Mouse (Mus musculus): ENCODE measurements around the gene Col17a1.

Col17a1 gene

DNA sequence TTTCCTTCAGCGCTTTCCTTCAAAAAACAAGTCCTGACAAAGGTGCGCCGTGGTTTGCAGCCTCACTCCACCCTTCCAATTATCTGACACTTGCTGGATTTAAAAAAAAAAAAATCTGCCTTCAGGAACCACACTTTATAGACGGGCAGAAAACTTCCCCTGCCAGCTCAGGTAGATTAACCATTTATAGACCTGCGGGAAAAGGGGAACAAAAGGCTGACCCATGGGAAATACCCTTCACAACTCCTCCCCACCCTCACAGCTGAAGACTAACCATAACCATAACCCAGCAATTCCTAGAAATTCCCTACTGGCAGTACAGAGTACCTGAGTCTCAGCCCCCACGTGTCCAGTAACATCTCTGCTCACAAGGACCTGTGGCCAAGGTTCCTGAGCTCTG is at the start of gene Col17a1:
Gene Col17a1 (minus strand): TSS at position 101 of the 400 bp plus-strand sequence.
- no peak for DNase-seq (ENCODE audit: low spot score in 2 of 2)

- peak; percentile 68 to 70 for DNase-seq (ENCODE audit: low spot score in 2 of 2)
These were observed 40.0 kb upstream of the Col17a1 start for GRCm38 (mm10) chr19:47731931-47732330.

- peak; percentile 98 to 99 for DNase-seq (ENCODE audit: low spot score in 2 of 2)
These were observed 39.4 kb upstream of the Col17a1 start, which contains the start of gene Sfr1 for GRCm38 (mm10) chr19:47731071-47731881. Sfr1 (plus strand) TSS chr19:47731682.

- DNase-seq (ENCODE audit: low spot score in 2 of 2), result peak; percentile 74 to 78
These were observed 38.8 kb upstream of the Col17a1 start for GRCm38 (mm10) chr19:47730691-47731070.

- no peak for DNase-seq (ENCODE audit: low spot score in 2 of 2)
These were observed 33.8 kb upstream of the Col17a1 start for GRCm38 (mm10) chr19:47725643-47726140.

DNA sequence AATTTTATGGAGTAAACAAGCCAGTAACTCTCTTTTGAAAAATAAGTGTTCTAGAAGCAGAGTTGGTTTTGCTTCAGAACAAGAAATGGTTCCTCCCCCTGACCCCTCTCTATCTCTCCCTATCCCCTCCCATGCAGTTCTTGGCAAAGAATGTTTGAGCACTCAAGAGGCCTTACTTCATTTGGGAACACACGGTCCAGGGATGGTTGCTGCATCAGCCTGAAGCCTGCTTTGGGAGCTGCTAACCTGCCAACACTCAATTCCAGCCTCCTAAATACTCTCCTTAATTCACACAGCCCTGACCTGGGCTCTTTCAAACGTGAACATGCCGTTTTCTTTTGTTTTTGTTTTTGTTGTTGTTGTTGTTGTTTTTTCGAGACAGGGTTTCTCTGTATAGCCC is 33.0 kb upstream of the Col17a1 start:
- no peak for DNase-seq (ENCODE audit: low spot score in 2 of 2)

DNA sequence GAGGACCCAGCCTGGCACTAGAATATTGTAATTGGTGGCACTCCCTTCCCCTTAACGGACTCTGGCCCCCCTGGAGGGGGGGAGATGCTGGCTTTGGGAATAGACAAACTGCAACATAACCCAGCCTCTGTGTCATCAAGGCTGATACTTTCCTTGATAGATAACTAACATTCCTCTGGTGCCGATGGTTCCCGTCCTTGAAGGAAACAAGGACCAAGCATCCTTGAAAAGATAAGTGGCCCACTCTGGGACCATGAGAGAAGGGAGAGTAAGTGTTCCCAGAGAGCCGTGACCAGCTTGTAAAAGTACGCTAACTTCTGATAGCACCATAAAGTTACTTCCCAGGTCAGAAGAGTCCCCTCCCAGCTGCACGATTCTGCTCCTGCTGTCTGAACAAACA is 30.6 kb upstream of the Col17a1 start:
- no peak for DNase-seq (ENCODE audit: low spot score in 2 of 2)

GRCm38 (mm10) chr19:47719147-47719546 is 27.3 kb upstream of the Col17a1 start:
- no peak for DNase-seq (ENCODE audit: low spot score in 2 of 2)

DNA sequence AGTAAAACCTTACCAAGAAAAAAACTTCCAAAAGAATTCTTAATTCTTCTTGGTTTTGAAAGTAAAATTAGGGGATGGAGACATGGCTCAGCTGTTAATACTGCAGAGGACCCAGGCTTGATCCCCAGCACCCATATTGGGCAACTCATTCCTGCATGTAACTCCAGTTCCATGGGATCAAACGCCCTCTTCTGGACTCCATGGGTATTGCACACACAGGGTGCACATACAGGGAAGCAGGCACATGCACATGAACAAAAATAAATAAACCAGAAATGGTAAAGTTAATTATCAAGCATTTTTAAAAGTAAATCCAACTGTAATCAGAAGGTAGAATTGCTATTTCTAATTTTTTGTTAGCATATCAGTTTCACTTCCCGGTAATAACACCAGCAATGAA is 24.2 kb upstream of the Col17a1 start:
- no peak for DNase-seq (ENCODE audit: low spot score in 2 of 2)

DNA sequence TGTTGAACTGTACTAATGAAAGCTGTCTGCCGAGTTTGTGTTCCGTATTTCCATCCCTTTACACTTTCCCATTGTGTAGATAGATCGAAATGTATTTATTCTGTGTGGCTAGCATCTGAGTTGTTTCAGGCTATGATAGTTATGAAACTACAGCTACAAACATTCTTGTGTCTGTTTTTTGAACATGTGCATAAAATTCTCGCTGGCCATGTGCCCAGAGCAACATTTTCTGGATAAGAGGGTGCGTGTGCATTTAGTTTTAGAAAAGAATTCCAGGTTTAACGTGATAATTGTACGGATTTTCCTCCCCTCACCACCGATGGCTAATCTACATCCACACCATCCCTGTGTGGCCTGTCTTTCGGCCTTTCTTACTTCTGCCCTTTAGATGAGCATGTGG is 21.6 kb upstream of the Col17a1 start:
- no peak for DNase-seq (ENCODE audit: low spot score in 2 of 2)

- DNase-seq (ENCODE audit: low spot score in 2 of 2), result no peak
These were observed 18.5 kb upstream of the Col17a1 start for GRCm38 (mm10) chr19:47710376-47710775.

DNA sequence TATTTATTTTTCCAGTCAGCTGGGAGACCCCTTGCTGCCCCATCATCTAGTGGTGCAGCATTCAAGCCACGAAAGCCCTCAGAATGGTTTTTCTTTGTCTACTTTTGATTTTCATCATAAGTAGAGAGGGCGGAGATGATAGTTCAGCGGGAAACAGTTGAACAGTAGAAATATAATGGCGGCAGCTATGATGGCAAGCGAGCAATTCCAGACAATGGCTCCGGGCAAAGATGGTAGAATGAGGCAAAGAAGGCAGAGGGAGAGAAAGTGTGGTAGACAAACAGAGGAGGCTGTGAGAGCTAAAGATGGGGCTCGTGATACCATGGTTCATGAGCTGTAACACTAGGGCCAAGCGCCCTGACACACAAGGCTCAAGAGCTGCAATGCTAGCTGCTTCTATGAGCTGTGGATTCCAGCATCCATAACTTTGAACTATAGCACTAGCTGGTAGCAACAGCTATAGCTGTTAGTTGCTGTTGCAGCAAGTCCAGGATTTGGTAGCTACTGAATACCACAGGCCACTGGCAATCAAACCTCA is 13.9 kb upstream of the Col17a1 start:
- DNase-seq (ENCODE audit: low spot score in 2 of 2), result no peak

DNA sequence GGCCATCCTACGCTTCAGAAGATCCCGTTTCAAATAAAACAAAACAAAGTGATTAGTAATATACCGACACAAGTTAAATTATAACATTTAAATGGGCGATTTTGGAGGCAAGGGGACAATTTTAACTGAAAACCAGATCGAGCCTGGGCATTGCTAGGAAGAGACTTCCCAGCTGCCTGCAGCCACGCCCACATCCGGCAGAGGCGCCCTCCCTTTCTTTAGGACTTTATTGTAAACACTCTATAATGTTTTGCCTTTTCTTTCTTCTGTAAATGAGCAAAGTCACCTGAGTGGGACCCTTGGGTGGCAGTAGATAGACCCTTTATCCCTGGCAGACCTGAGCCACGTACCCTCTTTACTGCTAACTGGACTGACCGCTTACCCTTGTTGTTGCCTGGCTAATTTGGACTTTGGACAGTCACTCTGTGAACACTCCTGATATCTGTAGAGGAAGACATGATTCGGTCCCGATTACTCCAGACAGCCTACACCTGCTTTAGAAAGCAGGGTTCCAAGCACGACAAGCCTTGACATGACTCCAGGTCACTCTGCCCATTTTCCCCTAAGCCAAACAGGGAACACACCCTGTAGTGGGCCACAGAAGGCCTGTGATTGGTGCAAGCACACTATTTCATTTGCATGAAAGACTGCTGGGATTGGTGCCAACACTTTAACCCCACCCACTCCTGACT is 13.3 kb upstream of the Col17a1 start:
- no peak for DNase-seq (ENCODE audit: low spot score in 2 of 2)

- DNase-seq (ENCODE audit: low spot score in 2 of 2), result no peak
These were observed 8.6 kb upstream of the Col17a1 start for GRCm38 (mm10) chr19:47700509-47700908.

DNA sequence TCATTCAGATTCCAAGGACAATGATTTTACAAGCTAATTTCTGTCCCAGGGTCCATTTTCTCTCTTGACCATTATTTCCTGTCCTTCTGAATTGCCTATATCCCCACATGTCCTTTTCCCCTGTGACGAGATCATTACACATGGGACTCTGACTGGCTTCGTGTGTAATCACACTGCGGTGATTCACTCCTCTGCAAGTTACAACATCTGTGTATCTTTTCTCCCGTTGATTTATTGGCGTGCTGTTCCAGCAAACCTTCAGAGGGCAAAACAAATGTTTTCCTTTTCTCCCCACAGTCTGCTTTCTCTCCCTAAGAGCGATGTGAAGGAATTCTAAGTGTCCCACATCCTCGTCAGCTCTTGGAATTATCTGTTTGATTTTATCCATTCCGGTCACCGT is 7.8 kb upstream of the Col17a1 start:
- no peak for DNase-seq (ENCODE audit: low spot score in 2 of 2)

DNA sequence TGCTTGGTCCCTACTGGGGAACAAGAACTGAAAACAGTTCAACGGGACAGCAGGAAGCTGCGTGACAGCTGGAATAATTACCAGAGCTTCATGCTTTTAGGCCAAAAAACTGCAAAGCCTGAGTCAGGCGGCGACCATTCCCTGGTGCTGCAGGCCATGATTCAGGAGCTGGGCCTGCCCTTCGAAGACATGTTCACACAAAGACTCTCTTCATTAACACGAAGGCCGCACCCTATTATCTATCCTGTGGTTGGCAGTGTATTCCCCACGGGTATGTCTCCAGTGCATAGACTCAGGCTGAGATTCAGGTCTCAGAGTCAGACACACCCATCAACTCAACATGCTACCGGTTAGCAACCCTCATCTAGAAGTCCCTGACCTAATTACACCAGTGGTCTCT is 6.4 kb upstream of the Col17a1 start:
- no peak for DNase-seq (ENCODE audit: low spot score in 2 of 2)

DNA sequence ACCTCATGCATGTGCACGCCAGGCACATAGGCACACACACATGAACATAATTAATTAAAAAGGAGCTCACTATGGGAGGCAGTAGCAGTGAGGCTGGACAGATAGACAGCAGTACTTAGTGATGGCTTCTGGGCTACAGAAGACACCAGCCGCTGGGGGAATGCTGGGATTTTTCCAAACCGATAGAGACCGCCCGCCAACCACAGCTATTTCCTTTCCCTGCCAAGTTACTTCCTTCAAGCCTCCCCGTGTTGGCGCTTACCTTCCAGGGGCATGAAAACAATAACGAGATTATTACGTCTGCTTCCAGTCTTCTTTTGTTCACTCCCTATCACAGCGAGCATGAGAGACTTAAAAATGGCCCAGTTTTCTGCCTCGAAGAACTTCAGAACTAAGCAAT is 5.2 kb upstream of the Col17a1 start:
- no peak for DNase-seq (ENCODE audit: low spot score in 2 of 2)

DNA sequence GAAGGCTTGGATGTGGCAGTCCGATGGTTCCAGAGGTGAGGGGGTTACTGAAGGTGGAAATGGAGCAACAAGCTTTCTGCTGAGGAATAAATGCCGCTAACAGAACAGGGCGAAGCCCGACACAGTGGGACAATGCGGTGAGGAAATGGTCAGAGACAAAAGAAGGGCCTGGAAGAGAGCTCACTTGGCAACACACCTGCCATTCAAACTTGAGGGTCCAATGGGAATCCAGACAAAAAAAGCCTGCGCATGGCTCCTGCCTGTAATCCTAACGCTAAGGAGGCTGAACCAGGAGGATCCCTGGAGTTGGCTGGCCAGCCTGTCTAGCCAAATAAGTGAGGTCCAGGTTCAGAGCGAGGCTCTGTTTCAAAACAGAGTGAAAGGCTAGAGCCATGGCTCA is 4.5 kb upstream of the Col17a1 start:
- no peak for DNase-seq (ENCODE audit: low spot score in 2 of 2)

- no peak for DNase-seq (ENCODE audit: low spot score in 2 of 2)
These were observed 3.8 kb upstream of the Col17a1 start for GRCm38 (mm10) chr19:47695725-47696124.

DNA sequence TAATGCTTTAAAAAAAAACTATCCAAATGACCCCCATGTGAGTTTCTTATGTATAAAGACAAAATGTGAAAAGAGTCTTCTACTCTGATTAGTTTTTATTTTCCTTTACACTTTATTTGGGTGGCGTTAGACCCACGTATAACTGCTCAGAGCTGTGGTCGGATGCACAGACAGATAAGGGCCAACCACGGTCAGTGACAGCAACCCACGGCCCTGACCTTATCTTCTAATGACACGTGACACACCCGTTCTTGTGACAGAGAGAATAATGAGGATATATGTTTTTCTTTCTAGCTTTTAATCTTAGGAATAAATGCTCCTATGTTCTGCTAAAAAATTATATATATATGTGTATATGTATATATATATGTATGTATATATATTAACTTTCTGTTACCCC is 2.3 kb downstream of the Col17a1 start:
- DNase-seq (ENCODE audit: low spot score in 2 of 2), result no peak

GRCm38 (mm10) chr19:47678675-47679074 is 13.2 kb downstream of the Col17a1 start:
- no peak for DNase-seq (ENCODE audit: low spot score in 2 of 2)

GRCm38 (mm10) chr19:47674419-47674818 is 17.5 kb downstream of the Col17a1 start:
- peak; percentile 10 to 17 for DNase-seq (ENCODE audit: low spot score in 2 of 2)

GRCm38 (mm10) chr19:47668399-47668798 is 23.5 kb downstream of the Col17a1 start:
- DNase-seq (ENCODE audit: low spot score in 2 of 2), result no peak
